Mouse (Mus musculus) ES-E14 (cell line): ENCODE data around the gene Cfap73. TPM values are rescaled to one million over a fixed set of nuclear protein-coding genes. Genes with fewer than 3 reads are reported as not detected.

Experiments used
- DNase-seq: peaks from one replicate; pipeline ENCODE4 v3.0.0-alpha.2; 2013; ENCODE audit warnings: low read depth, low spot score
- H3K27ac ChIP-seq: 2 replicates; pipeline ENCODE4 v1.5.1; 2012; ENCODE audit warnings: low read depth, mild to moderate bottlenecking, low read length, moderate library complexity, mixed read lengths; ENCODE audit not compliant: poor library complexity, insufficient read depth, severe bottlenecking
- H3K36me3 ChIP-seq: 2 replicates; pipeline ENCODE4 v1.6.1; 2012; ENCODE audit warnings: mild to moderate bottlenecking, low read length, moderate library complexity, mixed read lengths; ENCODE audit not compliant: control insufficient read depth, poor library complexity, insufficient read depth, severe bottlenecking
- H3K4me1 ChIP-seq, 2 experiments: fragments of 150-350 bp in 1 of 2; sonication (generic) in 1 of 2; 2 replicates each; pipeline ENCODE4 v1.6.1; 2012; ENCODE audit warnings: low read length in 2 of 2, mild to moderate bottlenecking in 1 of 2, mixed read lengths in 1 of 2; ENCODE audit not compliant: control insufficient read depth in 2 of 2, insufficient read depth in 2 of 2, poor library complexity in 1 of 2
- H3K4me3 ChIP-seq, 2 experiments: fragments of 150-350 bp in 1 of 2; sonication (generic) in 1 of 2; 2 replicates each; pipeline ENCODE4 v1.5.1; 2012; ENCODE audit warnings: low read length in 2 of 2, low read depth in 1 of 2, mild to moderate bottlenecking in 1 of 2, mixed read lengths in 1 of 2; ENCODE audit not compliant: insufficient read depth in 1 of 2, poor library complexity in 1 of 2, severe bottlenecking in 1 of 2
- H3K9ac ChIP-seq: 2 replicates; pipeline ENCODE4 v1.6.1; 2012; ENCODE audit warnings: low read depth, mild to moderate bottlenecking, low read length, mixed read lengths; ENCODE audit not compliant: poor library complexity, insufficient read depth, severe bottlenecking
- H3K9me3 ChIP-seq: fragments of 150-350 bp; sonication (generic); 2 replicates; pipeline ENCODE4 v1.6.1; 2012; ENCODE audit warnings: low read depth, mild to moderate bottlenecking, low read length; ENCODE audit not compliant: control insufficient read depth, insufficient read depth
- CHD2 ChIP-seq: IDR thresholded peaks from 2 replicates; pipeline ENCODE4 v1.6.1; 2014; ENCODE audit warnings: mild to moderate bottlenecking, low read depth, low read length, inconsistent platforms
- HCFC1 ChIP-seq: IDR thresholded peaks from 2 replicates; pipeline ENCODE4 v1.6.1; 2012; ENCODE audit warnings: low read length, inconsistent platforms, borderline replicate concordance; ENCODE audit not compliant: insufficient read depth
- MAFK ChIP-seq: IDR thresholded peaks from 2 replicates; pipeline ENCODE4 v1.6.1; 2014; ENCODE audit warnings: mild to moderate bottlenecking, low read depth, low read length, inconsistent platforms; ENCODE audit not compliant: insufficient read depth
- ZC3H11A ChIP-seq: IDR thresholded peaks from 2 replicates; pipeline ENCODE4 v1.6.1; 2012; ENCODE audit warnings: low read depth, mild to moderate bottlenecking, inconsistent platforms, low read length, borderline replicate concordance
- ZNF384 ChIP-seq: IDR thresholded peaks from 2 replicates; pipeline ENCODE4 v1.6.1; 2012; ENCODE audit warnings: low read depth, low read length, inconsistent platforms
- in situ Hi-C, 2 experiments: fragments of 600-800 bp; cut with MboI; formaldehyde crosslinking; loops; one replicate each; pipeline ENCODE4 v1.15.1; 2025; ENCODE audit warnings: low sequenced_read_pairs in 2 of 2, inconsistent platforms in 1 of 2; ENCODE audit not compliant: unreplicated experiment in 2 of 2
- total RNA-seq: library from RNA; depleted of rRNA; stranded (reverse); fragments of 300-350 nt; gene quantifications from 2 replicates; pipeline ENCODE4 v1.2.3, GENCODE M21; 2012

Gene Cfap73
- total RNA-seq, 1 experiment: not detected

GRCm38 (mm10) chr5:120645851-120646250 is 11.8 kb upstream of the Cfap73 start:
- Histone ChIP-seq H3K9me3 (no peaks in the 10 kb centered on the region), H3K9ac (no peak overlapping the region), H3K27ac (no peak overlapping the region), H3K4me1 (peaks cover 0 to 7% of the 10 kb centered on the region in 2 experiments; a peak in 1 of 4 replicates), H3K36me3 (no peaks in the 10 kb centered on the region), H3K4me3 (no peak overlapping the region)
- no peak for DNase-seq
- in situ Hi-C loops: no loop called here
- no peak for TF ChIP-seq ZNF384
- no peak for TF ChIP-seq MAFK
- no peak for TF ChIP-seq CHD2
- TF ChIP-seq HCFC1: no peak
- TF ChIP-seq ZC3H11A: no peak

GRCm38 (mm10) chr5:120644227-120644626 is 10.2 kb upstream of the Cfap73 start:
- no peak overlapping the region for H3K9ac ChIP-seq
- no peaks in the 10 kb centered on the region for H3K9me3 ChIP-seq
- no peak overlapping the region for H3K4me3 ChIP-seq
- no peak for DNase-seq
- no peak overlapping the region for H3K27ac ChIP-seq
- H3K4me1 ChIP-seq: peaks cover 0 to 2% of the 10 kb centered on the region in 2 experiments; a peak in 1 of 4 replicates
- no peaks in the 10 kb centered on the region for H3K36me3 ChIP-seq
- in situ Hi-C loops: no loop called here
- TF ChIP-seq ZC3H11A (no peak), HCFC1 (no peak), ZNF384 (no peak), CHD2 (no peak)

- no peak overlapping the region for H3K9ac ChIP-seq
- no peak for TF ChIP-seq HCFC1
- TF ChIP-seq ZNF384: no peak
- no peak for TF ChIP-seq CHD2
- no peak for TF ChIP-seq ZC3H11A
- no peak for TF ChIP-seq MAFK
- no peak for DNase-seq
- H3K36me3 ChIP-seq: no peaks in the 10 kb centered on the region
- H3K27ac ChIP-seq: no peak overlapping the region
- no peaks in the 10 kb centered on the region for H3K9me3 ChIP-seq
- no peak overlapping the region for H3K4me3 ChIP-seq
- H3K4me1 ChIP-seq: peaks cover 0 to 2% of the 10 kb centered on the region in 2 experiments; a peak in 1 of 4 replicates
- in situ Hi-C loops: no loop called here
Observed at GRCm38 (mm10) chr5:120643365-120644085, 9.5 kb upstream of the Cfap73 start.

GRCm38 (mm10) chr5:120640094-120640493 is 6.1 kb upstream of the Cfap73 start:
- in situ Hi-C loops: no loop called here
- Histone ChIP-seq H3K4me1 (no peaks in the 10 kb centered on the region), H3K36me3 (no peaks in the 10 kb centered on the region), H3K9ac (no peak overlapping the region), H3K27ac (no peak overlapping the region), H3K9me3 (no peaks in the 10 kb centered on the region), H3K4me3 (no peak overlapping the region)
- TF ChIP-seq ZNF384: no peak
- TF ChIP-seq ZC3H11A: no peak
- no peak for TF ChIP-seq CHD2
- TF ChIP-seq MAFK: no peak
- no peak for TF ChIP-seq HCFC1
- no peak for DNase-seq

- H3K4me1 ChIP-seq: no peaks in the 10 kb centered on the region; a peak in 1 of 4 replicates
- in situ Hi-C loops: loop anchor here in 1 of 2 experiments (10.0 kb wide), 1 partner anchor 99 kb away; no protein-coding TSS in a partner anchor
- no peaks in the 10 kb centered on the region for H3K36me3 ChIP-seq
- no peak for DNase-seq
- no peak overlapping the region for H3K27ac ChIP-seq
- H3K9me3 ChIP-seq: no peaks in the 10 kb centered on the region
- TF ChIP-seq CHD2: no peak
- no peak for TF ChIP-seq ZC3H11A
- TF ChIP-seq HCFC1: no peak
- TF ChIP-seq ZNF384: no peak
- no peak overlapping the region for H3K9ac ChIP-seq
- H3K4me3 ChIP-seq: no peak overlapping the region
Observed at GRCm38 (mm10) chr5:120635633-120636032, 1.6 kb upstream of the Cfap73 start.
